Mouse (Mus musculus) cortical plate, adult 2 months (tissue): ENCODE data around the gene Prpf4.

Source experiments
- CTCF ChIP-seq: fragments of 200-500 bp; IDR thresholded peaks from 2 replicates; pipeline ENCODE4 v1.5.1; 2011; ENCODE audit warnings: mild to moderate bottlenecking, control low read depth, low read length; ENCODE audit not compliant: insufficient read depth; ENCODE audit errors: extremely low read depth
- POLR2A ChIP-seq: fragments of 200-500 bp; IDR thresholded peaks from 2 replicates; pipeline ENCODE4 v1.6.1; 2011; ENCODE audit warnings: mild to moderate bottlenecking, low read length, control low read depth; ENCODE audit not compliant: insufficient read depth; ENCODE audit errors: extremely low read depth

GRCm38 (mm10) chr4:62391892-62392291 is 16.7 kb upstream of the Prpf4 start:
- TF ChIP-seq CTCF (no peak), POLR2A (no peak)
